20 mouse cellular contexts compared by ENCODE assay signal in genomic region chr14:25530342-25530741, GRCm38 (mm10).
DNase-seq lines count a peak whose midpoint lies in the region; ATAC-seq and TF ChIP-seq lines count a peak whose summit lies in the region.
"Had no signal": no experiment of that assay in that cellular context is flagged by ENCODE, and none has a peak within 500 bp of the region (broad histone marks: within the 10 kb centered on the region; RNA-seq: fewer than 3 reads in every experiment).

No protein-coding gene starts in this region.

- H3K4me3 ChIP-seq in hindbrain, embryonic 10.5 days, result no peak overlapping the region
- H3K4me3 ChIP-seq in hindbrain, postnatal 0 days (ENCODE audit: low read length), result no peak overlapping the region
- H3K4me3 ChIP-seq in MEL (ENCODE audit: control insufficient read depth in 1 of 2, insufficient read depth in 1 of 2, low read depth in 2 of 2, low read length in 2 of 2), result no peak overlapping the region
- H3K4me3 ChIP-seq in macrophage (ENCODE audit: inconsistent target), result no peak overlapping the region
- H3K4me3 ChIP-seq in embryonic facial prominence, embryonic 10.5 days, result no peak overlapping the region
- H3K4me3 ChIP-seq in heart, embryonic 12.5 days, result no peak overlapping the region
- H3K4me3 ChIP-seq: erythroblast, embryonic 14.5 days had no signal

- no peaks in the 10 kb centered on the region for H3K79me2 ChIP-seq in MEL (ENCODE audit: control insufficient read depth, insufficient read depth, low read length, poor library complexity)
- H3K79me2 ChIP-seq in macrophage (ENCODE audit: inconsistent target), result peaks cover 98% of the 10 kb centered on the region

- no peak overlapping the region for H3K4me2 ChIP-seq in hindbrain, postnatal 0 days (ENCODE audit: low read depth, low read length)
- no peak overlapping the region for H3K4me2 ChIP-seq in heart, embryonic 12.5 days
- H3K4me2 ChIP-seq: heart, embryonic 11.5 days had no signal

- no peak for TF ChIP-seq CTCF in hindbrain, postnatal 0 days (IDR thresholded peaks at IDR 0.05; ENCODE audit: low read depth)
- no peak for TF ChIP-seq CTCF in MEL (IDR thresholded peaks at IDR 0.05 in 2 of 3, conservative IDR thresholded peaks at IDR 0.05 in 1 of 3; ENCODE audit: control insufficient read depth in 1 of 3, insufficient read depth in 1 of 3, low read depth in 2 of 3, low read length in 3 of 3, poor library complexity in 1 of 3, severe bottlenecking in 1 of 3)

- peaks cover 73% of the 10 kb centered on the region for H3K4me1 ChIP-seq in hindbrain, embryonic 10.5 days (replicated peaks)
- peaks cover 6% of the 10 kb centered on the region; the same call in 1 of the 2 replicates for H3K4me1 ChIP-seq in hindbrain, postnatal 0 days (ENCODE audit: insufficient read depth, low read length)
- H3K4me1 ChIP-seq in MEL (ENCODE audit: control insufficient read depth in 1 of 2, insufficient read depth in 2 of 2, low read length in 2 of 2), result peaks cover 0 to 19% of the 10 kb centered on the region in 2 experiments; a peak in 2 of 4 replicates
- H3K4me1 ChIP-seq in embryonic facial prominence, embryonic 10.5 days, result peaks cover 65% of the 10 kb centered on the region
- H3K4me1 ChIP-seq in heart, embryonic 12.5 days (replicated peaks), result peaks cover 84% of the 10 kb centered on the region

- H3K27me3 ChIP-seq in hindbrain, embryonic 10.5 days (ENCODE audit: insufficient read depth, poor library complexity, severe bottlenecking), result no peaks in the 10 kb centered on the region
- H3K27me3 ChIP-seq in hindbrain, postnatal 0 days (ENCODE audit: insufficient read depth, low read length), result no peaks in the 10 kb centered on the region
- no peaks in the 10 kb centered on the region for H3K27me3 ChIP-seq in MEL (ENCODE audit: control insufficient read depth in 1 of 2, insufficient read depth in 2 of 2, low read length in 2 of 2)
- no peaks in the 10 kb centered on the region for H3K27me3 ChIP-seq in embryonic facial prominence, embryonic 10.5 days (replicated peaks; ENCODE audit: low read depth, poor library complexity, severe bottlenecking)
- H3K27me3 ChIP-seq in heart, embryonic 12.5 days (replicated peaks), result no peaks in the 10 kb centered on the region

- peaks cover 77% of the 10 kb centered on the region for H3K36me3 ChIP-seq in hindbrain, embryonic 10.5 days
- no peaks in the 10 kb centered on the region for H3K36me3 ChIP-seq in hindbrain, postnatal 0 days (ENCODE audit: insufficient read depth, low read length)
- H3K36me3 ChIP-seq in MEL (ENCODE audit: control insufficient read depth in 1 of 2, insufficient read depth in 2 of 2, low read length in 2 of 2) (peaks cover 0 to 5% of the 10 kb centered on the region in 2 experiments; a peak in 3 of 4 replicates), macrophage (ENCODE audit: inconsistent target) (peaks cover 8% of the 10 kb centered on the region; the same call in 1 of the 2 replicates)
- peaks cover 74% of the 10 kb centered on the region for H3K36me3 ChIP-seq in embryonic facial prominence, embryonic 10.5 days (replicated peaks)
- H3K36me3 ChIP-seq in heart, embryonic 12.5 days, result peaks cover 4% of the 10 kb centered on the region
- H3K36me3 ChIP-seq: G1E had no signal

- no peaks in the 10 kb centered on the region for H3K9me3 ChIP-seq in hindbrain, embryonic 10.5 days
- H3K9me3 ChIP-seq in hindbrain, postnatal 0 days (ENCODE audit: low read length), result no peaks in the 10 kb centered on the region
- H3K9me3 ChIP-seq in MEL (replicated peaks; ENCODE audit: insufficient read depth, low read length), result no peaks in the 10 kb centered on the region
- H3K9me3 ChIP-seq in embryonic facial prominence, embryonic 10.5 days, result no peaks in the 10 kb centered on the region
- H3K9me3 ChIP-seq in heart, embryonic 12.5 days (replicated peaks), result no peaks in the 10 kb centered on the region

- no peak for ATAC-seq in hindbrain, postnatal 0 days
- no peak for ATAC-seq in heart, embryonic 12.5 days (ENCODE audit: insufficient number of reproducible peaks, low FRiP score)
- ATAC-seq: inflammation-experienced regulatory T-cells, adult 6 months; midbrain, embryonic 16.5 days had no signal

- 94% methylated on average over 4 of the region's 4 CpGs for WGBS in hindbrain, embryonic 10.5 days
- WGBS in hindbrain, postnatal 0 days, result 92% methylated on average over 4 of the region's 4 CpGs
- 6% methylated on average over 4 of the region's 4 CpGs for WGBS in macrophage (ENCODE audit: missing documents)
- 90% methylated on average over 4 of the region's 4 CpGs for WGBS in embryonic facial prominence, embryonic 10.5 days
- 82% methylated on average over 4 of the region's 4 CpGs for WGBS in heart, embryonic 12.5 days

- no peak overlapping the region for H3K9ac ChIP-seq in hindbrain, postnatal 0 days (replicated peaks; ENCODE audit: low read length)
- H3K9ac ChIP-seq in MEL (ENCODE audit: control insufficient read depth, low read depth, low read length, poor library complexity, severe bottlenecking), result no peak overlapping the region
- no peak overlapping the region for H3K9ac ChIP-seq in heart, embryonic 12.5 days

- H3K27ac ChIP-seq in hindbrain, embryonic 10.5 days, result peak overlapping the region; percentile 29; the same call in 1 of the 2 replicates
- H3K27ac ChIP-seq in hindbrain, postnatal 0 days, result no peak overlapping the region
- no peak overlapping the region for H3K27ac ChIP-seq in MEL (ENCODE audit: control insufficient read depth, low read depth, low read length)
- peak overlapping the region; percentile 38 for H3K27ac ChIP-seq in macrophage
- H3K27ac ChIP-seq in embryonic facial prominence, embryonic 10.5 days (replicated peaks), result no peak overlapping the region
- no peak overlapping the region for H3K27ac ChIP-seq in heart, embryonic 12.5 days (ENCODE audit: poor library complexity, severe bottlenecking)
- H3K27ac ChIP-seq: stomach, postnatal 0 days had no signal

- DNase-seq in hindbrain, embryonic 10.5 days (ENCODE audit: low spot score), result no peak
- no peak for DNase-seq in hindbrain, postnatal 0 days (ENCODE audit: low spot score)
- DNase-seq in 416B (ENCODE audit: low read depth) (peak; percentile 58), MEL (ENCODE audit: low read depth, low spot score) (peak; percentile 73)
- no peak for DNase-seq in embryonic facial prominence, embryonic 10.5 days (ENCODE audit: low spot score)
- DNase-seq in kidney, postnatal 25 days, result no peak
- DNase-seq: adrenal gland, adult 2 months; cerebellum, adult 18-20 months; cerebellum, postnatal 36 days; gastrocnemius, postnatal 25 days; kidney, adult 9 months; spleen, adult 18-20 months had no signal

- TF ChIP-seq POLR2A in MEL (IDR thresholded peaks at IDR 0.05; ENCODE audit: control insufficient read depth in 1 of 2, insufficient read depth in 1 of 2, low read depth in 1 of 2, low read length in 2 of 2, poor library complexity in 1 of 2), result no peak

- peak in 1 of 2 experiments; percentile 40; a peak in 1 of 4 replicates for TF ChIP-seq EP300 in MEL (IDR thresholded peaks at IDR 0.05; ENCODE audit: low read depth in 1 of 2, low read length in 2 of 2)

- no peak for TF ChIP-seq RAD21 in MEL (IDR thresholded peaks at IDR 0.05; ENCODE audit: low read depth, low read length)

TF ChIP-seq in MEL, 35 proteins besides CTCF, POLR2A, EP300 and RAD21:
- TF ChIP-seq E2F4 (IDR thresholded peaks at IDR 0.05; ENCODE audit: borderline replicate concordance, low read depth, low read length) (no peak), MAZ (IDR thresholded peaks at IDR 0.05; ENCODE audit: low read depth, low read length) (no peak), JUND (IDR thresholded peaks at IDR 0.05; ENCODE audit: low read depth, low read length) (no peak), ELF1 (IDR thresholded peaks at IDR 0.05; ENCODE audit: low read depth, low read length) (no peak), NRF1 (IDR thresholded peaks at IDR 0.05; ENCODE audit: insufficient read depth, low read depth, low read length, poor library complexity, severe bottlenecking) (0 out of 2 replicates have a peak, but pooled peaks have one; percentile 18), BHLHE40 (IDR thresholded peaks at IDR 0.05; ENCODE audit: borderline replicate concordance, low read depth, low read length) (no peak)

Comparison
In these comparisons a context has a peak if more than half of its experiments do, and no peak if none do; other contexts are left out.
1. H3K27ac ChIP-seq: peak in hindbrain, embryonic 10.5 days (single experiment) and macrophage (single experiment); none in hindbrain, postnatal 0 days (single experiment), MEL (single experiment), embryonic facial prominence, embryonic 10.5 days (single experiment) and heart, embryonic 12.5 days (single experiment).
2. DNase-seq: peak in 416B (single experiment) and MEL (single experiment); none in hindbrain, embryonic 10.5 days (single experiment), hindbrain, postnatal 0 days (single experiment), embryonic facial prominence, embryonic 10.5 days (single experiment) and kidney, postnatal 25 days (0 of 2).